Mouse (Mus musculus) bone marrow macrophage, adult 2 months (primary cell): ENCODE data around the gene Krt15. TPM values are rescaled to one million over a fixed set of nuclear protein-coding genes. Genes with fewer than 3 reads are reported as not detected.

ENCODE experiments used
- H3K27ac ChIP-seq: 2 replicates; pipeline ENCODE4 v1.5.1; 2012; ENCODE audit warnings: low read depth, low read length; ENCODE audit not compliant: insufficient read depth
- H3K4me1 ChIP-seq: 2 replicates; pipeline ENCODE4 v1.6.1; 2012; ENCODE audit warnings: low read length; ENCODE audit not compliant: control insufficient read depth, insufficient read depth
- H3K4me3 ChIP-seq: 2 replicates; pipeline ENCODE4 v1.5.1; 2012; ENCODE audit warnings: mild to moderate bottlenecking, low read length, moderate library complexity; ENCODE audit not compliant: insufficient read depth
- CTCF ChIP-seq: IDR thresholded peaks from 2 replicates; pipeline ENCODE4 v1.5.1; 2012; ENCODE audit warnings: low read depth, mild to moderate bottlenecking, low read length, moderate library complexity
- POLR2A ChIP-seq: IDR thresholded peaks from 2 replicates; pipeline ENCODE4 v1.6.1; 2012; ENCODE audit warnings: mild to moderate bottlenecking, low read depth, low read length, borderline replicate concordance
- polyA plus RNA-seq: library from polyadenylated mRNA; stranded (reverse); fragments of >200 nt; gene quantifications from 2 replicates; pipeline ENCODE4 v1.2.4, GENCODE M21; 2012; ENCODE audit not compliant: missing spikeins, insufficient read depth, insufficient read length

Gene Krt15
- polyA plus RNA-seq, result not detected in 2 replicates

GRCm38 (mm10) chr11:100135731-100136130 is at the start of gene Krt15:
Gene Krt15 (minus strand): TSS chr11:100135928.
- Histone ChIP-seq H3K4me1 (no peaks in the 10 kb centered on the region), H3K27ac (no peak within 1 kb of the TSS), H3K4me3 (no peak within 1 kb of the TSS)
- TF ChIP-seq CTCF (no peak), POLR2A (no peak)

DNA sequence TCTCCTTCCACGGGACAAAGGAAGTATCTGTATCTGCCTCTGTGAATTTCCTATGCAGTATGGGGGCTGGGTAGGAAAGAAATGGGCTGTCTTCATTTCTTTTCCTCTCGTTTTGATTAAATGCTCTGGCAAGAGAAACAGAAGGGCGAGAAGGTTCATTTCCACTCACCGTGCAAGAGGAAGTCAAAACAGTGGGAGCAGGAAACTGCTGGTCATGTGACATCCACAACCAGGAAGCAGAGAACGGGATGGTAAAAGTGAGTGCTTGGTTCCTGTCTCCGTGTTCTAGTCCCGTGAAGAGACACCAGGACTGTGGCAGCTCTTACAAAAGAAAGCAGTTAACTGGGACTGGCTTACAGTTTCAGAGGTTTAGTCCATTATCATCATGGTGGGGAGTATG is 46.0 kb upstream of the Krt15 start:
- TF ChIP-seq CTCF, result no peak
- H3K4me3 ChIP-seq, result no peak overlapping the region
- H3K27ac ChIP-seq, result no peak overlapping the region
- no peaks in the 10 kb centered on the region for H3K4me1 ChIP-seq

- Histone ChIP-seq H3K4me3 (no peak overlapping the region), H3K4me1 (no peaks in the 10 kb centered on the region), H3K27ac (no peak overlapping the region)
- no peak for TF ChIP-seq CTCF
- no peak for TF ChIP-seq POLR2A
These were observed 43.5 kb upstream of the Krt15 start for GRCm38 (mm10) chr11:100179260-100179659.

DNA sequence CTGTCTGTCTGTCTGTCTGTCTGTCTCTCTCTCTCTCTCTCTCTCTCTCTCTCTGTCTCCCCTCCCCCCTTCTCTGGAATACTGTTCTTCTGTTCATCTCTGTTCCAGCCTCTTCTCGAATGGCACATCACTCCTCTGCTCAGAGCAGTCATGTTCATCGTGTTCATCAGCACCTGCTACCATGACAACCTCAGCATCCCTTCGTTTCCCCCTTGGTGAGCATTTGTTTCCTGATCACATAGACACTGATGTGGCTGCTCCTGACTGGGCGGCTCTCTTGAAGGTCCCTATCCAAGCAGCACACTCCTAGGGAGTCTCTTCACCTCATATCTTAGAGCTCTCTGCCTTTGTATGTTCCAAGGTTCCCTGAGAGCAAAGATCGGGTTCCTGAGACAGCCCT is 42.6 kb upstream of the Krt15 start:
- Histone ChIP-seq H3K27ac (no peak overlapping the region), H3K4me1 (no peaks in the 10 kb centered on the region), H3K4me3 (no peak overlapping the region)
- TF ChIP-seq CTCF (no peak), POLR2A (no peak)

DNA sequence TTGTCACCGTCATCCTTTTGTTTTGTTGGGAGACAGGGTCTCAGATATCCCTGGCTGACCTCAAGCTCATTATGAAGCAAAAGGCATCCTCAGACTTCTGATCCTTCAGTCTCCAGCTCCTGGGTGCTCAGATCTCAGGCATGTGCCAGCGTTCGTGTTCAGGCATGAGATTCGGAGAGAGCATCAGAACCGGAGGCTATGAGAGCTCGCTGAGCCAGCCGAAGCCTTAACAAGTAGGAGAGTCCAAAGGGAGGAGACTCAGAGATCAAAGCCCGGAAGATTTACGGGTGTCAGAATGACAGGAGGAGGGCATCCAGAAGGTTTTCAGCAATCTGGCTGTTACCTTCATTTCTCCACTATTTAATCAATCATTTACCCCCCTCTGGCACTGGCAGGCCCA is 41.1 kb upstream of the Krt15 start:
- TF ChIP-seq CTCF (no peak), POLR2A (no peak)
- Histone ChIP-seq H3K4me3 (no peak overlapping the region), H3K27ac (no peak overlapping the region), H3K4me1 (no peaks in the 10 kb centered on the region)

DNA sequence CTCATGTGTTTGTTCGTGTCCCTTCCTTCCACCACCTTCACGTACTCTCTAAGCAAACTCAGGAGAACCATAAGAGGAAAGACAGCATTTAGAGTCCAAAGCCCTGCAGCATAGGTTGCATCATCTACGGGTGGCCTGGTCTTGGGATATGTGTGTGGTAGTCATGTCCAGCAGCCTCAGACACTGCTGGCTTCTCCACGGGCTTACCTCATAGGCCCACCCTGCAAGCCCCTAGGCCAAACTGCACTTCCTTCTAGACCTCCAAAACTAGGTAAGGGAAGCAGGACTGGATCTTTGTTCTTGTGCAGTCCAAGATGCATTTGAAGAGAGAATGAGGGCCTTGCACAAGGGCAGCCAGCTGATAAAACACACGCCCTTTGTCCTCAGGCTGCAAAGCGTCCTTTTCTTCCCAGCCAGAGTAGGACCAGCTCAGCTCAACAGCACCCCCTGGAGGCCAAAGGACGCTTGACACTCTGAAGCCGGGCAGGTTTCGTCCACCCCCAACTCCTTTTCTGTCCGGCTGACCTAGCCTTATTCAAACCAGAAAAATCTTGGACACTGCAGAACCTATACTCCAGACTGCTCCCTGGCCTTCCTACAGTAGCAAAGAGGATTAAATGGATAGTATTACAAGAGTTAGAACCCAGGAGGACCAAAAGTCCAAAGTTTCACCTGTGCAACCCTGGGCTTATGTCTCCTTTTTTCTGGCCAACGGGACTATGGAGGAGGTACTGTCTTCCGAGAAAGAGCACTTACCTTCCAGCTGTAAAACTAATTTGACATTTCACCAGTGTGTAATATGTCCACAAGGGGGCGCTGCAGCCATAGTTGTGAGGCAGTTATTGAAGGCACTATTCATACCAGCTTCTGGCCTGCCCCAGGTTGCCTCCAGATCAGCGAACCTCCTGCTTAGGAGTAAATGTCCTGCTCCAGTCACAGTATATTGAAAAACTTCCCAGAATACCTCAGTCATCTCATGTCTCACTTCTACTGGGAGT is 33.3 kb upstream of the Krt15 start:
- H3K4me3 ChIP-seq, result no peak overlapping the region
- no peak overlapping the region for H3K27ac ChIP-seq
- H3K4me1 ChIP-seq, result no peaks in the 10 kb centered on the region
- TF ChIP-seq CTCF (peak; percentile 61), POLR2A (no peak)

- Histone ChIP-seq H3K27ac (no peak overlapping the region), H3K4me3 (no peak overlapping the region), H3K4me1 (no peaks in the 10 kb centered on the region)
- no peak for TF ChIP-seq CTCF
- TF ChIP-seq POLR2A, result no peak
These were observed 32.3 kb upstream of the Krt15 start for GRCm38 (mm10) chr11:100168071-100168470.

DNA sequence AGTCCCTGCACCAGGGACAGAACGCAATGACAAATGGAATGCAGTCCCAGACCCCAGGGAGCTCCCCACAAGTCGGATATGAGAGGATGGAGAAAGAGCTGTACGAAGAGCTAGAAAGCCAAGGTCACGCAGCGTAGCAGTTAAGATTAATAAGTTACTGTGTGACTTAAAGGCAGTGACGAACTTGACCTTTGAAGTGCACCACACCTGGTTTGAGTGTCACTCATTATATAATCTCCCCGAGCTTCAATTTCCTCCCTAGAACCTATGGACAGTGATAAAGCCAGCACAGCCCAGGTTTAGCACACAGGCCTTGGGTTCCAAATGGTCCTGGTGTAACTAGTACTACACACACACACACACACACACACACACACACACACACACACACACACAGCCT is 28.7 kb upstream of the Krt15 start:
- H3K4me3 ChIP-seq, result no peak overlapping the region
- no peak for TF ChIP-seq POLR2A
- TF ChIP-seq CTCF, result no peak
- H3K4me1 ChIP-seq, result no peaks in the 10 kb centered on the region
- H3K27ac ChIP-seq, result no peak overlapping the region

GRCm38 (mm10) chr11:100157908-100158477 is 22.3 kb upstream of the Krt15 start:
- Histone ChIP-seq H3K4me3 (no peak overlapping the region), H3K27ac (no peak overlapping the region), H3K4me1 (no peaks in the 10 kb centered on the region)
- no peak for TF ChIP-seq POLR2A
- no peak for TF ChIP-seq CTCF

DNA sequence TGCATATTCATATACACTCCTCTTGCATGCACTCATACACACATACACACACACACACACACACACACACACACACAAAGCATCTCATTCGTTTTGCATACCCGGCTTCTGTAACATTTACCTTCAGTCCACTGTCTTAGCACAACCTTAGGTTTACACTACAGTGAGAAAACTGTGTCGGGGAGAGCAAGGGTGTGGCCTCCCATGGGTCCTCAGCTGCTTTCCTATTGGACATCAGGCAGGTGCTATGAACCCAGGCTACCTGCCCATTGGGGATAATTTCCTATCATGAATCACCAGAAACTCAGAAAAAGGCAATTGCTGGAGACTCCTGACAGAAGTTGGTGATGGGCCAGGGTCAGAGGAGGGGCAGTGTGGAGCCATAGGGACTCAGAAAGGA is 21.6 kb upstream of the Krt15 start:
- Histone ChIP-seq H3K4me1 (no peaks in the 10 kb centered on the region), H3K4me3 (no peak overlapping the region), H3K27ac (no peak overlapping the region)
- TF ChIP-seq CTCF, result no peak
- no peak for TF ChIP-seq POLR2A
